Mouse (Mus musculus) MEL (cell line): ENCODE measurements at regions not wholly inside any gene's neighbourhood (a gene's known extent, or its start where the extent isn't known, plus 50 kb on each side); places are given as distances from the start of the nearest gene placed in this dataset.

Experiments used
- CTCF ChIP-seq, 3 experiments: IDR thresholded peaks in 2 of 3; conservative IDR thresholded peaks in 1 of 3; 2 replicates each; pipeline ENCODE4 v1.5.1; 2011 to 2012; ENCODE audit warnings: low read length in 3 of 3, low read depth in 2 of 3, mild to moderate bottlenecking in 2 of 3, improper control_type of control experiment in 1 of 3, inconsistent platforms in 1 of 3, mixed read lengths in 1 of 3, moderate library complexity in 1 of 3; ENCODE audit not compliant: control insufficient read depth in 1 of 3, insufficient read depth in 1 of 3, poor library complexity in 1 of 3, severe bottlenecking in 1 of 3
- EP300 ChIP-seq, 2 experiments: IDR thresholded peaks; 2 replicates each; pipeline ENCODE4 v1.6.1; 2011; ENCODE audit warnings: improper control_type of control experiment in 2 of 2, low read length in 2 of 2, low read depth in 1 of 2, mild to moderate bottlenecking in 1 of 2
- POLR2A ChIP-seq, 2 experiments: IDR thresholded peaks; 2 replicates each; pipeline ENCODE4 v1.6.1; 2011 to 2012; ENCODE audit warnings: low read length in 2 of 2, mild to moderate bottlenecking in 2 of 2, control low read depth in 1 of 2, improper control_type of control experiment in 1 of 2, low read depth in 1 of 2, moderate library complexity in 1 of 2; ENCODE audit not compliant: control insufficient read depth in 1 of 2, insufficient read depth in 1 of 2, poor library complexity in 1 of 2

DNA sequence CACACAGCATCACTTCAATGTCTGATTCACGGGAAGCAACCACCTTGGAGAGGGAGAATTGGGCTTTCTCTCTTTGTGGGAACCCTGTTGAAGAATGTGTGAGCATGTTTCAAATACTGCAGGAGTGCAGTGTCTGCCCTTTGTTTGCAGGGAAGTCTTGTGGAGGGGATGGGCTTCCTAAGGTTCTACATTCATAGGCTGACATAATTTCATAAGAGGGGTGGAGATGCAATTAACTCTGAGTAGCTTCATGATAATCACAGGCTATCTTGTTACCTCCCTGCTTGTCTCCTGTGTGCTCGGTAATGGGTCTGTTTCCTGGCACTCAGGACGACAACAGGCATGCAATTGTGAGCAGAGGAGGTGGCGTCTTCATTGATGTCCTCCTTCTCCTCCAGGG, 215.6 kb upstream of the Habp2 start:
- TF ChIP-seq POLR2A (IDR thresholded peaks at IDR 0.05; ENCODE audit: control insufficient read depth in 1 of 2, insufficient read depth in 1 of 2, low read depth in 1 of 2, low read length in 2 of 2, poor library complexity in 1 of 2): no peak
- no peak for TF ChIP-seq EP300 (IDR thresholded peaks at IDR 0.05; ENCODE audit: low read depth in 1 of 2, low read length in 2 of 2)
- no peak for TF ChIP-seq CTCF (IDR thresholded peaks at IDR 0.05 in 2 of 3, conservative IDR thresholded peaks at IDR 0.05 in 1 of 3; ENCODE audit: control insufficient read depth in 1 of 3, insufficient read depth in 1 of 3, low read depth in 2 of 3, low read length in 3 of 3, poor library complexity in 1 of 3, severe bottlenecking in 1 of 3)
